In genomic region chr1:157516838-157517808, GRCm38 (mm10) we compare ENCODE assay signal across 18 mouse cellular contexts. TPM values are rescaled to one million over a fixed set of nuclear protein-coding genes. Genes with fewer than 3 reads are reported as not detected.
DNase-seq lines count a peak whose midpoint lies in the region; ATAC-seq lines count a peak whose summit lies in the region.
"Had no signal": no experiment of that assay in that cellular context is flagged by ENCODE, and none has a peak within 500 bp of the region (broad histone marks: within the 10 kb centered on the region; RNA-seq: fewer than 3 reads in every experiment).

No protein-coding gene starts in this region.

- no peaks in the 10 kb centered on the region for H3K27me3 ChIP-seq in forebrain, embryonic 11.5 days (ENCODE audit: control insufficient read depth, insufficient read depth, low read length)
- H3K27me3 ChIP-seq in forebrain, embryonic 10.5 days (ENCODE audit: poor library complexity, severe bottlenecking) = no peaks in the 10 kb centered on the region
- H3K27me3 ChIP-seq in limb, embryonic 13.5 days = peaks cover 3% of the 10 kb centered on the region; the same call in 1 of the 2 replicates
- H3K27me3 ChIP-seq in limb, embryonic 10.5 days (ENCODE audit: low read depth, poor library complexity, severe bottlenecking) = no peaks in the 10 kb centered on the region; the same call in 1 of the 2 replicates
- H3K27me3 ChIP-seq in hindbrain, embryonic 10.5 days (ENCODE audit: insufficient read depth, poor library complexity, severe bottlenecking) = no peaks in the 10 kb centered on the region
- H3K27me3 ChIP-seq: intestine, embryonic 15.5 days; megakaryocyte, embryonic 14.5 days had no signal

- 85% methylated on average over 8 of the region's 8 CpGs for WGBS in forebrain, embryonic 11.5 days
- WGBS in forebrain, embryonic 10.5 days = 88% methylated on average over 8 of the region's 8 CpGs
- 71% methylated on average over 8 of the region's 8 CpGs for WGBS in limb, embryonic 13.5 days
- WGBS in limb, embryonic 10.5 days = 88% methylated on average over 8 of the region's 8 CpGs
- 87% methylated on average over 8 of the region's 8 CpGs for WGBS in hindbrain, embryonic 10.5 days

- no peak for ATAC-seq in forebrain, embryonic 11.5 days (replicated peaks; ENCODE audit: low FRiP score)
- ATAC-seq in limb, embryonic 13.5 days (ENCODE audit: low FRiP score, low read depth) = no peak
- peak; percentile 36 to 57; a peak in 1 of 4 replicates for ATAC-seq in hematopoietic stem cell, adult 5-6 weeks (replicated peaks in 1 of 2; ENCODE audit: insufficient read depth in 1 of 2, low FRiP score in 2 of 2, low TSS enrichment in 1 of 2, low read depth in 1 of 2, poor library complexity in 2 of 2, severe bottlenecking in 2 of 2)
- ATAC-seq: CD4-positive, CD25-positive, alpha-beta regulatory T cell, adult 4 months had no signal

- H3K9ac ChIP-seq in forebrain, embryonic 11.5 days (ENCODE audit: low read length) = no peak overlapping the region
- no peak overlapping the region for H3K9ac ChIP-seq in limb, embryonic 13.5 days
- H3K9ac ChIP-seq: forebrain, postnatal 0 days; intestine, embryonic 15.5 days; limb, embryonic 15.5 days; liver, embryonic 14.5 days had no signal

- H3K4me1 ChIP-seq in forebrain, embryonic 11.5 days (replicated peaks; ENCODE audit: control insufficient read depth, insufficient read depth, low read length) = no peaks in the 10 kb centered on the region
- no peaks in the 10 kb centered on the region for H3K4me1 ChIP-seq in forebrain, embryonic 10.5 days
- peaks cover 13% of the 10 kb centered on the region for H3K4me1 ChIP-seq in limb, embryonic 13.5 days
- H3K4me1 ChIP-seq in limb, embryonic 10.5 days = no peaks in the 10 kb centered on the region
- peaks cover 4% of the 10 kb centered on the region; the same call in 1 of the 2 replicates for H3K4me1 ChIP-seq in hindbrain, embryonic 10.5 days (replicated peaks)
- H3K4me1 ChIP-seq: intestine, embryonic 15.5 days had no signal

- no peak overlapping the region for H3K27ac ChIP-seq in forebrain, embryonic 11.5 days (ENCODE audit: low read depth, low read length)
- no peak overlapping the region for H3K27ac ChIP-seq in forebrain, embryonic 10.5 days
- peak overlapping the region; percentile 48 for H3K27ac ChIP-seq in limb, embryonic 13.5 days
- no peak overlapping the region for H3K27ac ChIP-seq in limb, embryonic 10.5 days
- H3K27ac ChIP-seq in hindbrain, embryonic 10.5 days = no peak overlapping the region
- H3K27ac ChIP-seq: intestine, embryonic 15.5 days; limb, embryonic 15.5 days; liver, embryonic 14.5 days; stomach, postnatal 0 days had no signal

- H3K4me2 ChIP-seq in forebrain, embryonic 11.5 days (ENCODE audit: low read depth, low read length, severe bottlenecking) = no peak overlapping the region
- H3K4me2 ChIP-seq in limb, embryonic 13.5 days (replicated peaks) = no peak overlapping the region
- H3K4me2 ChIP-seq: intestine, embryonic 15.5 days; limb, embryonic 15.5 days had no signal

- H3K9me3 ChIP-seq in forebrain, embryonic 11.5 days (ENCODE audit: control insufficient read depth, low read length) = no peaks in the 10 kb centered on the region
- H3K9me3 ChIP-seq in forebrain, embryonic 10.5 days = no peaks in the 10 kb centered on the region
- no peaks in the 10 kb centered on the region for H3K9me3 ChIP-seq in limb, embryonic 13.5 days
- no peaks in the 10 kb centered on the region for H3K9me3 ChIP-seq in limb, embryonic 10.5 days (replicated peaks)
- no peaks in the 10 kb centered on the region for H3K9me3 ChIP-seq in hindbrain, embryonic 10.5 days
- H3K9me3 ChIP-seq: intestine, embryonic 15.5 days; limb, embryonic 15.5 days had no signal

- H3K4me3 ChIP-seq in forebrain, embryonic 11.5 days (ENCODE audit: low read depth, low read length) = no peak overlapping the region
- H3K4me3 ChIP-seq in forebrain, embryonic 10.5 days = no peak overlapping the region
- H3K4me3 ChIP-seq in limb, embryonic 13.5 days = no peak overlapping the region
- H3K4me3 ChIP-seq in limb, embryonic 10.5 days = no peak overlapping the region
- H3K4me3 ChIP-seq in hindbrain, embryonic 10.5 days = no peak overlapping the region
- H3K4me3 ChIP-seq: intestine, embryonic 15.5 days; limb, embryonic 15.5 days; megakaryocyte, embryonic 14.5 days had no signal

- DNase-seq in forebrain, embryonic 11.5 days (ENCODE audit: low spot score) = peak; percentile 13
- no peak for DNase-seq in forebrain, embryonic 10.5 days (ENCODE audit: extremely low spot score, low spot score)
- DNase-seq in limb, embryonic 10.5 days (ENCODE audit: low spot score) = no peak
- peak; percentile 68 for DNase-seq in A20 (ENCODE audit: low read depth, low spot score)
- DNase-seq in hindbrain, embryonic 10.5 days (ENCODE audit: low spot score) = no peak
- DNase-seq in spleen, postnatal 10 days (ENCODE audit: low spot score in 2 of 2) = no peak
- DNase-seq: gastrocnemius, postnatal 14 days; thymus, adult 2 months; thymus, postnatal 4 days had no signal

- H3K36me3 ChIP-seq in forebrain, embryonic 11.5 days (ENCODE audit: control insufficient read depth, insufficient read depth, low read length) = no peaks in the 10 kb centered on the region
- no peaks in the 10 kb centered on the region for H3K36me3 ChIP-seq in forebrain, embryonic 10.5 days (replicated peaks)
- H3K36me3 ChIP-seq in limb, embryonic 13.5 days = no peaks in the 10 kb centered on the region
- no peaks in the 10 kb centered on the region for H3K36me3 ChIP-seq in limb, embryonic 10.5 days
- H3K36me3 ChIP-seq in hindbrain, embryonic 10.5 days = no peaks in the 10 kb centered on the region
- H3K36me3 ChIP-seq: intestine, embryonic 15.5 days; limb, embryonic 15.5 days had no signal

RNA-seq across cellular contexts. Expression of gene Sec16b, which starts 10.6 kb away (rescaled TPM):
- 0.68 and 0.91 TPM in 2 replicates for polyA plus RNA-seq in forebrain, embryonic 11.5 days (2014; fragmentation: Nextera tagmentation; extraction: Ambion mirVana)
- 0.63 and 0.73 TPM in 2 replicates for polyA plus RNA-seq in forebrain, embryonic 10.5 days (2016; fragmentation: Nextera tagmentation; extraction: Ambion mirVana)
- 2.9 and 3.4 TPM in 2 replicates for polyA plus RNA-seq in limb, embryonic 13.5 days (2015; fragmentation: Nextera tagmentation; extraction: Ambion mirVana)
- polyA plus RNA-seq in limb, embryonic 10.5 days (2016; fragmentation: Nextera tagmentation; extraction: Ambion mirVana) = 0.64 and 0.79 TPM in 2 replicates
- total RNA-seq in hematopoietic stem cell, adult 5-6 weeks (2017) = 1.0 and 1.7 TPM in 2 replicates
- 0.58 and 1.2 TPM in 2 replicates for polyA plus RNA-seq in hindbrain, embryonic 10.5 days (2016; fragmentation: Nextera tagmentation; extraction: Ambion mirVana)

RNA-seq across cellular contexts. Expression of gene Cryzl2, which starts 58.7 kb away (rescaled TPM):
- polyA plus RNA-seq in forebrain, embryonic 11.5 days (2014; fragmentation: Nextera tagmentation; extraction: Ambion mirVana) = 8.4 and 9.4 TPM in 2 replicates
- 5.5 and 6.7 TPM in 2 replicates for polyA plus RNA-seq in forebrain, embryonic 10.5 days (2016; fragmentation: Nextera tagmentation; extraction: Ambion mirVana)
- 6.4 and 6.8 TPM in 2 replicates for polyA plus RNA-seq in limb, embryonic 13.5 days (2015; fragmentation: Nextera tagmentation; extraction: Ambion mirVana)
- 4.6 and 7.6 TPM in 2 replicates for polyA plus RNA-seq in limb, embryonic 10.5 days (2016; fragmentation: Nextera tagmentation; extraction: Ambion mirVana)
- total RNA-seq in hematopoietic stem cell, adult 5-6 weeks (2017) = 25.6 and 35.2 TPM in 2 replicates
- 7.9 and 8.3 TPM in 2 replicates for polyA plus RNA-seq in hindbrain, embryonic 10.5 days (2016; fragmentation: Nextera tagmentation; extraction: Ambion mirVana)

Comparison
In these comparisons a context has a peak if more than half of its experiments do, and no peak if none do; other contexts are left out.
1. DNase-seq: peak in forebrain, embryonic 11.5 days (single experiment) and A20 (single experiment); none in forebrain, embryonic 10.5 days (single experiment), limb, embryonic 10.5 days (single experiment), hindbrain, embryonic 10.5 days (single experiment) and spleen, postnatal 10 days (0 of 2).
2. ATAC-seq: peak in hematopoietic stem cell, adult 5-6 weeks (2 of 2); none in forebrain, embryonic 11.5 days (single experiment) and limb, embryonic 13.5 days (single experiment).